Mouse (Mus musculus) hematopoietic stem cell, adult 5-6 weeks (primary cell): Measurements from ENCODE around the gene Itga11. TPM values are rescaled to one million over a fixed set of nuclear protein-coding genes. Genes with fewer than 3 reads are reported as not detected.

Experiments
- ATAC-seq, 2 experiments: fragments of 125-278 bp in 1 of 2; replicated peaks in 1 of 2; 2 replicates each; pipeline ENCODE4 v1.8.0; 2016 to 2017; ENCODE audit warnings: inconsistent platforms in 2 of 2, mild to moderate bottlenecking in 2 of 2, moderate number of reproducible peaks in 2 of 2, low read depth in 1 of 2, moderate TSS enrichment in 1 of 2; ENCODE audit not compliant: low FRiP score in 2 of 2, poor library complexity in 2 of 2, severe bottlenecking in 2 of 2, insufficient read depth in 1 of 2, low TSS enrichment in 1 of 2
- total RNA-seq: library from RNA; stranded (forward); fragments of 172-1452, 232-1000 nt; gene quantifications from 2 replicates; pipeline ENCODE4 v1.2.3, GENCODE M21; 2017

Itga11 gene
- total RNA-seq, 1 experiment from 2014 or later, result not detected

DNA sequence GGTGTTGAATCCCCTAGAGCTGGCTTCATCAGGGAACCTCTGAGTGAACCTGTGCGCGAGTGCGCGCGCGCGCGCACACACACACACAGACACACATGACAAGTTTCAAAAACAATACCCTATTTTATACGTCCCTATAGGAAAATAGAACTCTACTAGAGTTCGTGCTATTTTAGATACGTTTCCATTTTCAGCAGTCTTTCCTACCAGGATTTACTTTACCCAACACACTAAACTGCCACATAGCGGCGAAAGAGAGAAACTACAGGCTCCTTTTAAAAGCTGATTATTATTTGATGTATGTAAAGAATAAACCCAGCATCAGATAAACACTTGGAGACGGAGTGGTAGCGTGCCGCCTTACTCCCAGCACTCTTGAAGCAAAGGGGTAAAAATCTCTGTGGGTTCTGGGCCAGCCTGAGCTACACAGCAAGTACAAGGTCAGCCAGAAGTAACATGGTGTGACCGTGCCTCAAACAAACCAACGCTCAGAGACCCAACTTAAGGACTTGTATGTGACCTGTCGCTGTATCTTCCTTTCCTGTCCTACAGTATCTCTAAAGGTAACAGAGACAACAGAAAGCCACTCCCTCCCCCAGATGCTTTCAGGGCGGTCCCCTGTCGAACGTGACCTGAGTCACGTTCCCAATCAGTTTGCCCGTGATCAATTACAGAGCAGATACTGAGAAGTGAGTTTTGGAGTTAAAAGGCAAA is 150.5 kb downstream of the Itga11 start:
- peak; percentile 27 to 28; a peak in 1 of 4 replicates for ATAC-seq

DNA sequence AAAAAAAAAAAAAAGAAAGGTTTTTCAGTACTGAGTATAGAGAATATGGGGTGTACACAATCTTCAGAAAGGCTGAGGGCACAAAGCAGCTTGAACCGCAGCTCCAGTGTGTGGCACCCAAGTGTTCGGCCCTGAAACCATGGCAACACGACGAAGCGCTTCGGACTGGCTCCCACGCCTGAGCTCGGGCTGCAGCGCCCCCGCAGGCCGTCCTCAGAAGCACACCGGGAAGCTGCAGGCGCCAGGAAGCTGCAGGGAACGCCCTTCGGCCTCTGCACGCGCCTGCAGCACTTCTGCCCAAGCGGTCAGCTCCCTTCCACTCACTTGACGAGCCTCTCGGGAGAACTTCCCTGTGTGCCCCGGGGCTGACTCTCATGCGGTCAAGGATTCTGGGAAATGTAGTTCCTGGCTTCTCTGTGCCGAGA is 151.0 kb downstream of the Itga11 start:
- ATAC-seq, result peak; percentile 97 to 98

DNA sequence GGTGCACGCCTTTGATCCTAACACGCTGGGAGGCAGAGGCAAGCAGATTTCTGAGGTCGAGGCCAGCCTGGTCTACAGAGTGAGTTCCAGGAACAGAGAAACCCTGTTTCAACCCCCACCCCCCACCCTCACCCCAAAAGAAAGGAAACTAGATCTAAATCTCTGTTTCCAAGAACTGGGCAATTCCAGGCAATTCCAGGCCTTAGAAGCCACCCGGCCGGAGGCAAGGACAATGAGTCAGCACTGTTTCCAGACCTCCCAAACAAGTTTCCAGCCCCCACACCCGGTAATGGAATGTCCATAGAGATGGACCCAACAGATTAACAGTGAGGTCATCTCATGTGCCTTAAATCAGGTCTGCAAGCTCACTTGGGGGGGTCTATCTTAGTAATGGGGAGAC is 152.3 kb downstream of the Itga11 start:
- no peak for ATAC-seq

Other genes starting within 250 kb of the Itga11 start
- 1.9 and 2.1 TPM in 2 replicates for gene Coro2b, start 140.8 kb upstream of the Itga11 start, total RNA-seq
- 54.5 and 61.0 TPM in 2 replicates for gene Fem1b, start 134.1 kb downstream of the Itga11 start, total RNA-seq
- 19.9 and 24.9 TPM in 2 replicates for gene Cln6, start 161.0 kb downstream of the Itga11 start, total RNA-seq
- 5.2 and 6.6 TPM in 2 replicates for gene Calml4, start 180.3 kb downstream of the Itga11 start, total RNA-seq